Mouse (Mus musculus): ENCODE measurements around the gene Clptm1.
A peak's percentile ranks its signal among the peaks of the same experiment; 100 is the strongest.
"Not testable (repeated sequence)": the region's sequence is repeated elsewhere in the genome, so short reads cannot be mapped to it uniquely, and the experiment has no call there.

The Clptm1 gene

GRCm38 (mm10) chr7:19691873-19692865 lies 27.3 kb upstream of the Clptm1 start, which contains the start of gene Apoc1:
Gene Apoc1 (minus strand): TSS chr7:19692660.
- no peak for DNase-seq (ENCODE audit: low spot score in 2 of 2)

- no peak for DNase-seq (ENCODE audit: low spot score in 2 of 2)
These were observed 26.6 kb upstream of the Clptm1 start for GRCm38 (mm10) chr7:19691434-19691833.

GRCm38 (mm10) chr7:19690845-19691244 lies 26.0 kb upstream of the Clptm1 start:
- no peak for DNase-seq (ENCODE audit: low spot score in 2 of 2)

GRCm38 (mm10) chr7:19688611-19689010 lies 23.8 kb upstream of the Clptm1 start:
- no peak for DNase-seq (ENCODE audit: low spot score in 2 of 2)

DNA sequence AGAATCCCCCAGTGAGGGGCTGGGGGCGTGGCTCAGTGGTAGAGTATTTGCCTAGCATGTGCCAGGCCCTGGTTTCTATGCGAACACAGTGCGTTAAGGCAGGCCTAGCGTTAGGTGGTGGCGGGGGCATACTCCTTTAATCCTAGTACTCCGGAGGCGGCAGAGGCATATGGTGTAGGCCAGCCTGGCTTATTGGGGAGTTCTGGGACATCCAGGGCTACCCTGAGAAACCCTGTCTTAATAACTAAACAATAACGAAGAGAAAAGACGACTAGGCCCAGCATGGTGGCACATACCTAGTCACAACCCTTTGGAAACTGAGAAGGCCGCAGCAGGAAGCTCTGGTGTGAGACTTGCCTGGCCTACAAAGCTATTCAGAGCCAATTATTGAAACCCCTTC lies 23.3 kb upstream of the Clptm1 start:
- no peak for DNase-seq (ENCODE audit: low spot score in 2 of 2)

- DNase-seq (ENCODE audit: low spot score in 2 of 2), result not testable (repeated sequence)
These were observed 22.2 kb upstream of the Clptm1 start for GRCm38 (mm10) chr7:19686927-19687583.

DNA sequence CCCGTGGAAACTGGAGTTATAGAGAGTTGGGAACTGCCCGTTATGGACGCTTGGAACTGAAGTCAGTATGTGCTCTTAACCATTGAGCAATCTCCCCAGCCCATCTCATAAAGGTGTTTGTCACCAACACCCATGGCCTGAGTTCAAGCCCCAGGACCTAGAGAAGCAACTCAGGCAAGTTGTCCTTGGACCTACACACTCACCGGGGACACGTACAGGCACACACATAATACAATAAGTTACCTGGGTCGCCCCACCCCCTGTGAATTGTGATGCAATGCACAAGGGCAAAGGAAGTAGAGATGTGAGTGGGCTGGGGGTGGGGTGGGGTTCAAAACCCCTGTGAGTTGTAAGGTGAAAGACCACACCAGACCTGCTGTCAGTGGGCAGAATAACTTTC lies 21.7 kb upstream of the Clptm1 start:
- no peak for DNase-seq (ENCODE audit: low spot score in 2 of 2)

GRCm38 (mm10) chr7:19685374-19685773 lies 20.5 kb upstream of the Clptm1 start:
- no peak for DNase-seq (ENCODE audit: low spot score in 2 of 2)

DNA sequence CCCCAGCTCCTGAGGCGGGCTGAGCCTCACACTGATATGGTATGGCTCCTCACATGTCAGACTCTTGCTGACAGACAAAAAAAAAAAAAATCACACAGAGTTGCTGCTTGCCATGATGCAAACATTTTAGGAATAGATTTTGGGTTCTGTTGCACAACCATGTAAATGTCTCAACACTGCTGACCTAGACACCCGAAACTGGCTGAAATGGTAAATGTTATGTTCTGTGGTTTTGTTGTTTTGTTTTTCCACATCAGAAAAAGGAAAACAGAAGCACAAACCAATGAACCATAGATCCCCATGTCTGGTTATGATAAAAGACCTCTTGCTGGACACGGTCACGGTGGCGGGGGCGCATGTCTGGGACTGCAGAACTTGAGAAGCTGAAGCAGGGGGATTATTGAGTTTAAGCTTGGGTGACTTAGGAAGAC lies 19.0 kb upstream of the Clptm1 start:
- DNase-seq (ENCODE audit: low spot score in 2 of 2), result peak; percentile 62 to 68

DNA sequence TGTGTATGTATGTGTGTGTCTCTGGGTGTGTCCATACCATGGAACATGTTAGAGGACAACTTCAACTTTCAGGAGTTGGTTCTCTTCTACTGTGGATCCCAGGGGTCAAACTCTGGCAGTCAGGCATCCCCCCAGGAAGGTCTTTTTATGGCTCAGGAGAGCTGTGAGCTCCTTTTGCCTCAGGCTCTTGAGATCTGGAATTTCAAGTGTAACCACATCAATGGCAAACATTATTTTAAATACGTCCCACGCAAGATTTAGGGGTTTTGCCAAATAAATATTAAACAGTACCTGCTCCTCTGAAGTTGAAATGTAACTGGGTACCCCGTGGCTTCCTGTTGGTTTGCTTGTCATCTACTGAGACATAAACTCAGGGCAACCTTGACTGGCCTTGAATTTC lies 18.1 kb upstream of the Clptm1 start:
- DNase-seq (ENCODE audit: low spot score in 2 of 2), result no peak

DNA sequence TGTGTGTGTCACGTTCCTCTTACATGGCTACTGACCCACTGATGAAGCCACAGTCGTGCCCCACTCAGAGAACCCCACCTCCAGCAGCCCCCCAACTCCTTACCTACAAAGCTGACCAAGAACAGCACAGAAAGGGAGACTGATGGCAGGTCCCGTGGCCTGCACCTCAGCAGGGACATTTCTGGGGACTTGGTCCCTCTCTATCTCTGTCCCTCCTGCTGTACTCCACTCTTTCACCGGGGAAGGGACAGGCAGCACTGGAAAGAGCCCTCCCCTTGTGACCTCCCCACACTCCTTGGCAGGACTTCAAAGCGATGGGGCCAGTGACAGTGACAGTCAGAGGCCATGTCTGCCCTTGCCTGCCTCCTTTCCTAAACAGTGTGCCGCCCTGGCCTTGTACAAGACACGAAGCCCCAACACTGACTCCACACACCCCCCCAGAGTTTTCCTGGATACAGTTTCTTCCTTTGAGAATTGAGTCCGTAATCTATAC lies 16.4 kb upstream of the Clptm1 start, which contains the start of the genes Gm44805 and Apoc4:
TSS of gene Gm44805 (minus strand) at position 222 of the 493 bp plus-strand sequence.
TSS of gene Apoc4 (minus strand) at position 278 of the 493 bp plus-strand sequence.
- no peak for DNase-seq (ENCODE audit: low spot score in 2 of 2)

DNA sequence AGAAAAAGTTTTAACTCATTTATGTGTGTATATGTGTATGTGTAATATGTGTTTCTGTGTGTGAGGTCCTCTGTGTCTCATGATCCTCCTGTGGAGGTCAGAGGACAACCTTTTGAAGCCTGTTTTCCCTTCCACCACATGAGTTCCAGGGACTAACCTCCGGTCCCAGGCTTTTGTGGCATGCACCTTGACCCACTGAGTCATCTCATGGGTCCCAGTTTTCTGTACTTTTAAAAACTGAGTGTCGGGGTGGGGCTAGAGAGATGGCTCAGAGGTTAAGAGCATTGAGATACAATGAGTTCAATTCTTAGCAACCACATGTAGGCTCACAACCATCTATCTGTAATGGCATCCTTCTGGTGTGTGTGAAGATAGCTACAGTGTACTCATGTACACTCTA lies 15.9 kb upstream of the Clptm1 start:
- no peak for DNase-seq (ENCODE audit: low spot score in 2 of 2)

GRCm38 (mm10) chr7:19678901-19679300 lies 14.1 kb upstream of the Clptm1 start:
- DNase-seq (ENCODE audit: low spot score in 2 of 2), result no peak

DNA sequence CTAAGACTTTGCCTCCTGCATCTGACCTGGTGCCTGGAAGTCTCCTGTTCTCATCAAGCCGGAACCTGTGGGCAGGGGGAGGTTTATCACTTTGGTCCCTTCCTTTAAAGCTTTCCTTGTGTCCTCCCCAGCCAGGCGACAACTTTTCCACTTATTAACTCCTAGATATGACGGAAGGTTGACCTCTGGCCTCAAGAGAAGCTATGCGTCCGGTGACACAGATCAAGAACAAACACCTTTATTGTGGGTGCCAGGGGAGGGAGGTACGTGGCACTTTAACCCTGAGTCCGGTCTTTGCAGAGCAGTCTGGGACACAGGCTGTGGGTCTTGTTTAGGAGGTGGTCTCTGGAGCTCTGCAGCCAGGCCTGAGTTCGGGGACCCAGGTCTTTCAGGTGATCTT lies 13.0 kb upstream of the Clptm1 start, which contains the start of gene Apoc2:
TSS of gene Apoc2 (minus strand) at position 70 of the 400 bp plus-strand sequence.
- no peak for DNase-seq (ENCODE audit: low spot score in 2 of 2)

GRCm38 (mm10) chr7:19676662-19677061 lies 11.8 kb upstream of the Clptm1 start:
- DNase-seq (ENCODE audit: low spot score in 2 of 2), result no peak

DNA sequence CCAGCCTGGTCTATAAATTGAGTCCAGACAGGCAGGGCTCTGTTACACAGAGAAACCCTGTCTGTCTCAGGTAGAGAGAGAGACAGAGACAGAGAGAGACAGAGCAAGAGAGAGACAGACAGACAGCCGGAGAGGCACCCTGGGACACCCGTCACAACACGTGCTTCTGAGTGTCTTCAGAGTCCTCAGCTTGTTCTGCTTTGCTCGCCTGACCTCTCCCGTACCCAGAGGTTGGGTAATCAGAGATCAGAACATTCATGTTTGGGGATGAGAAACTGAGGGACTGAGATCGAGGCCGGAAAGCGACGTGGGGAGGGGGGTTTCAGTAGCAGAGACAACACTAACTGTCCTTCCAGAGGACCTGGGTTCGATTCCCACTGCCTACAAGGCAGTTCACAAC lies 11.0 kb upstream of the Clptm1 start:
- DNase-seq (ENCODE audit: low spot score in 2 of 2), result no peak

DNA sequence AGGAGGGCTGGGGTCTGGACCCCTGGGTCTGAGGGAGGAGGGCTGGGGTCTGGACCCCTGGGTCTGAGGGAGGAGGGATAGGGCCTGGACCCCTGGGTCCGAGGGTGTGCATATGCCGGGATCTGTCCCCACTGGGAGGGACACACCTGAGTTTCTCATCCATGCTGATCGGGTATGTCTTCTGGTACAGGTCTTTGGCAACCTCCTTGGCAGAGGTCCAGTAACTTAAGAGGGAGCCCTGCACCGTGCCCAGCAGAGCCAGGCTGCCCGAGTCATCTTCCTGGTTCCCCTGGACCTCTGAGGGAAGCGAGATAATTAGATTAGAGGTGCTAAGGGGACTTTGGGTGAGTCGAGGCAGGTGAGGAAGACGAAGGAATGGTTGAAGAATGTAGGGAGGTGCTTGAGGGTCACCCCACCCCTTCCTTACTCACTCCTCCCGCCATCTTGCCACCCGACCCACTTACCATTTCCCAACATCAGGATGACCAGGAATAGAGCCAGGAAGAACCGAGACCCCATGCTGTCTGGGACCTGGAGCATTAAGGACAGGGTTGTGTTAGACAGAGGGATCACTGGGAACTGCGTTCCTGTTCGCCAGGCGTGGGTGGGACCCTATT lies 8.4 kb upstream of the Clptm1 start:
- no peak for DNase-seq (ENCODE audit: low spot score in 2 of 2)

DNA sequence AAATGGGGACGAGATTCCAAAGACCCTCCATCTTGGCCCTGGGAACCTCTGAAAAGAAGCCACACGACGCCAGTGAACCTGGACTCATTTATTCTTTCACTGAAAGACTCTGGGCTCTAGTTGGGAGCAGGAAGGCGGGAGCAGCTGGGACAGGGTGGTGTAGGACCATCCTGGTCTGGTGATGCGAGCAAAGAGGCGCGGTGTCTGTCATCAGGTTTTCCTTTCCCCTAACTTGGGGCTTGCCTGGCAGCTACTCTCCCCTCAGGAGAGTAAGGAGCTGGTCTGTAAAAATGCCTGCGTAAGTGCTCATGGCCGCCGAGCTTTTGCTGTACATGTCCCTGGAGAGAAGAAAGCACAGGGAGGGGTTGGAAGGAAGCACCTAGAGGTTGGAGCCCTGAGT lies 6.7 kb upstream of the Clptm1 start:
- no peak for DNase-seq (ENCODE audit: low spot score in 2 of 2)

DNA sequence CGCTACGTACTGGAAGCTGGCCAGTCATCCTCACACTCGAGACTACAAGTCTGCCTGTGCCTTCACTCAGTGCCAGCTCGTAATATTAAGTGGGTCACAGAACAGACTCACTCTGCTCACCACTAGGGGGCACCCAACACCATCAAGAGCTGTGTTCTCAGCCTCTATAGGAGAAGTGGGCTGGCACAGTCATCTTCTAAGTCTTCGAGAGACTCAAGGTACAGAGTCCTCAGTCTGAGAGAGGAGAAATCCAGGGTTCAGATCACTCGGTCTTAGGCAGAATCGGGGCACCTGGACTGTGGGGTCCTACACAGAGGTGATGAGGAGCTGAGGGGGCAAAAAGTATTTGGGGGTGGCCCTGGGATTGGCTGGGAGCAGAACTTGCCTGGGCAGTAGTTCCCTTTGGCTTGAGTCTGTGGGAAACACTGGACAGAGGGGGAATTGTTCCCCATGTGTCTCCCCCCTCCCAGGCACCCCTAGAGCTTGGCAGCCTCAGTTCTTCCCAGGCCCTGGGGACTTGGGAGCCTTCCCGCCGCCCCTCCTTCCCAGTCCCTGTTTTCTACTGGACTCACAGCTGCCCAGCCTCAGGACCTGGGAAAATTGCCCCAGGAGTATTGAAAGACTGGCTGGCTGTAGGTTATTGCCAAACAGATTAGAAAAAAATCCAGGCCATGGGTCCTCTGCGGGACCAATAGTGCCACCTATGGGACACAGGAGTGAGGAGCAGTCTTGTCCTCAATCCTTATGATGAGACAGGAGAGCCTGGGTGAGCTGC lies 4.3 kb upstream of the Clptm1 start:
- peak; percentile 90 to 93 for DNase-seq (ENCODE audit: low spot score in 2 of 2)

- peak; percentile 50 to 66 for DNase-seq (ENCODE audit: low spot score in 2 of 2)
These were observed 2.6 kb upstream of the Clptm1 start for GRCm38 (mm10) chr7:19667434-19667833.

GRCm38 (mm10) chr7:19666750-19667149 lies 1.9 kb upstream of the Clptm1 start:
- DNase-seq (ENCODE audit: low spot score in 2 of 2), result no peak

Data from spleen, postnatal 36 days (tissue).